Mouse (Mus musculus): ENCODE results near the gene Cep112. TPM values are rescaled to one million over a fixed set of nuclear protein-coding genes. Genes with fewer than 3 reads are reported as not detected.

The Cep112 gene
- polyA plus RNA-seq, 1 experiment: 1.3 TPM

- Histone ChIP-seq H3K4me1 (ENCODE audit: control insufficient read depth, insufficient read depth, low read length) (peaks cover 3% of the 10 kb centered on the region), H3K27ac (ENCODE audit: insufficient read depth, low read length) (no peak overlapping the region), H3K4me3 (replicated peaks; ENCODE audit: insufficient read depth, low read depth, low read length) (no peak overlapping the region), H3K27me3 (ENCODE audit: control insufficient read depth, insufficient read depth, low read length) (no peaks in the 10 kb centered on the region)
- no peak for TF ChIP-seq CTCF (IDR thresholded peaks at IDR 0.05; ENCODE audit: borderline replicate concordance, insufficient read depth, low read depth, low read length)
- TF ChIP-seq POLR2A (IDR thresholded peaks at IDR 0.05; ENCODE audit: borderline replicate concordance, insufficient read depth, low read length): no peak
- DNase-seq: peak in 1 of 2 experiments; percentile 58
Measured at GRCm38 (mm10) chr11:108827321-108827720, 402.3 kb downstream of the Cep112 start.

GRCm38 (mm10) chr11:108828374-108829025 is 403.5 kb downstream of the Cep112 start:
- peaks cover 3% of the 10 kb centered on the region for H3K4me1 ChIP-seq (ENCODE audit: control insufficient read depth, insufficient read depth, low read length)
- TF ChIP-seq CTCF (IDR thresholded peaks at IDR 0.05; ENCODE audit: borderline replicate concordance, insufficient read depth, low read depth, low read length): no peak
- no peak for TF ChIP-seq POLR2A (IDR thresholded peaks at IDR 0.05; ENCODE audit: borderline replicate concordance, insufficient read depth, low read length)
- no peak overlapping the region for H3K27ac ChIP-seq (ENCODE audit: insufficient read depth, low read length)
- WGBS: 70% methylated on average over 4 of the region's 4 CpGs
- DNase-seq: no peak
- no peaks in the 10 kb centered on the region for H3K27me3 ChIP-seq (ENCODE audit: control insufficient read depth, insufficient read depth, low read length)
- no peak overlapping the region for H3K4me3 ChIP-seq (replicated peaks; ENCODE audit: insufficient read depth, low read depth, low read length)

GRCm38 (mm10) chr11:108836706-108837105 is 411.7 kb downstream of the Cep112 start:
- Histone ChIP-seq H3K27ac (ENCODE audit: insufficient read depth, low read length) (no peak overlapping the region), H3K4me3 (replicated peaks; ENCODE audit: insufficient read depth, low read depth, low read length) (no peak overlapping the region), H3K27me3 (ENCODE audit: control insufficient read depth, insufficient read depth, low read length) (no peaks in the 10 kb centered on the region), H3K4me1 (ENCODE audit: control insufficient read depth, insufficient read depth, low read length) (no peaks in the 10 kb centered on the region)
- no peak for DNase-seq
- WGBS: 85% methylated on average over 4 of the region's 4 CpGs
- TF ChIP-seq POLR2A (IDR thresholded peaks at IDR 0.05; ENCODE audit: borderline replicate concordance, insufficient read depth, low read length) (no peak), CTCF (IDR thresholded peaks at IDR 0.05; ENCODE audit: borderline replicate concordance, insufficient read depth, low read depth, low read length) (no peak)

GRCm38 (mm10) chr11:108840195-108840594 is 415.2 kb downstream of the Cep112 start:
- TF ChIP-seq POLR2A (IDR thresholded peaks at IDR 0.05; ENCODE audit: borderline replicate concordance, insufficient read depth, low read length) (no peak), CTCF (IDR thresholded peaks at IDR 0.05; ENCODE audit: borderline replicate concordance, insufficient read depth, low read depth, low read length) (no peak)
- H3K27ac ChIP-seq (ENCODE audit: insufficient read depth, low read length): no peak overlapping the region
- no peak for DNase-seq
- H3K27me3 ChIP-seq (ENCODE audit: control insufficient read depth, insufficient read depth, low read length): no peaks in the 10 kb centered on the region
- H3K4me3 ChIP-seq (replicated peaks; ENCODE audit: insufficient read depth, low read depth, low read length): no peak overlapping the region
- WGBS: 90% methylated on average over 3 of the region's 3 CpGs
- no peaks in the 10 kb centered on the region for H3K4me1 ChIP-seq (ENCODE audit: control insufficient read depth, insufficient read depth, low read length)

- Histone ChIP-seq H3K27me3 (ENCODE audit: control insufficient read depth, insufficient read depth, low read length) (no peaks in the 10 kb centered on the region), H3K4me3 (replicated peaks; ENCODE audit: insufficient read depth, low read depth, low read length) (no peak overlapping the region), H3K27ac (ENCODE audit: insufficient read depth, low read length) (no peak overlapping the region), H3K4me1 (ENCODE audit: control insufficient read depth, insufficient read depth, low read length) (no peaks in the 10 kb centered on the region)
- no peak for DNase-seq
- 67% methylated on average over 2 of the region's 2 CpGs for WGBS
- TF ChIP-seq CTCF (IDR thresholded peaks at IDR 0.05; ENCODE audit: borderline replicate concordance, insufficient read depth, low read depth, low read length): no peak
- TF ChIP-seq POLR2A (IDR thresholded peaks at IDR 0.05; ENCODE audit: borderline replicate concordance, insufficient read depth, low read length): no peak
Measured at GRCm38 (mm10) chr11:108842765-108843164, 417.8 kb downstream of the Cep112 start.

- Histone ChIP-seq H3K27me3 (ENCODE audit: control insufficient read depth, insufficient read depth, low read length) (no peaks in the 10 kb centered on the region), H3K4me1 (ENCODE audit: control insufficient read depth, insufficient read depth, low read length) (no peaks in the 10 kb centered on the region), H3K27ac (ENCODE audit: insufficient read depth, low read length) (no peak overlapping the region), H3K4me3 (replicated peaks; ENCODE audit: insufficient read depth, low read depth, low read length) (no peak overlapping the region)
- DNase-seq: no peak
- no peak for TF ChIP-seq CTCF (IDR thresholded peaks at IDR 0.05; ENCODE audit: borderline replicate concordance, insufficient read depth, low read depth, low read length)
- TF ChIP-seq POLR2A (IDR thresholded peaks at IDR 0.05; ENCODE audit: borderline replicate concordance, insufficient read depth, low read length): no peak
- WGBS: 33% methylated on average over 2 of the region's 2 CpGs
Measured at GRCm38 (mm10) chr11:108845971-108846370, 421.0 kb downstream of the Cep112 start.

- Histone ChIP-seq H3K27me3 (ENCODE audit: control insufficient read depth, insufficient read depth, low read length) (no peaks in the 10 kb centered on the region), H3K4me1 (ENCODE audit: control insufficient read depth, insufficient read depth, low read length) (no peaks in the 10 kb centered on the region), H3K27ac (ENCODE audit: insufficient read depth, low read length) (no peak overlapping the region), H3K4me3 (replicated peaks; ENCODE audit: insufficient read depth, low read depth, low read length) (no peak overlapping the region)
- WGBS: 85% methylated on average over 3 of the region's 3 CpGs
- TF ChIP-seq POLR2A (IDR thresholded peaks at IDR 0.05; ENCODE audit: borderline replicate concordance, insufficient read depth, low read length): no peak
- TF ChIP-seq CTCF (IDR thresholded peaks at IDR 0.05; ENCODE audit: borderline replicate concordance, insufficient read depth, low read depth, low read length): no peak
- no peak for DNase-seq
Measured at GRCm38 (mm10) chr11:108846479-108846878, 421.5 kb downstream of the Cep112 start.

- DNase-seq: no peak
- no peak overlapping the region for H3K27ac ChIP-seq (ENCODE audit: insufficient read depth, low read length)
- no peaks in the 10 kb centered on the region for H3K4me1 ChIP-seq (ENCODE audit: control insufficient read depth, insufficient read depth, low read length)
- TF ChIP-seq POLR2A (IDR thresholded peaks at IDR 0.05; ENCODE audit: borderline replicate concordance, insufficient read depth, low read length) (no peak), CTCF (IDR thresholded peaks at IDR 0.05; ENCODE audit: borderline replicate concordance, insufficient read depth, low read depth, low read length) (no peak)
- no peaks in the 10 kb centered on the region for H3K27me3 ChIP-seq (ENCODE audit: control insufficient read depth, insufficient read depth, low read length)
- H3K4me3 ChIP-seq (replicated peaks; ENCODE audit: insufficient read depth, low read depth, low read length): no peak overlapping the region
- 97% methylated on average over 1 of the region's 1 CpGs for WGBS
Measured at GRCm38 (mm10) chr11:108851771-108852170, 426.8 kb downstream of the Cep112 start.

Data from cerebellum, adult 2 months (tissue).